Mouse (Mus musculus) megakaryocyte, embryonic 14.5 days (primary cell): ENCODE measurements around the gene Chd4. TPM values are rescaled to one million over a fixed set of nuclear protein-coding genes. Genes with fewer than 3 reads are reported as not detected.

ENCODE experiments used
- H3K27me3 ChIP-seq: replicated peaks from 2 replicates; pipeline ENCODE3; 2012; ENCODE audit warnings: inconsistent platforms
- H3K36me3 ChIP-seq: replicated peaks from 2 replicates; pipeline ENCODE3; 2012; ENCODE audit warnings: low read length, inconsistent platforms, mixed read lengths
- H3K4me1 ChIP-seq: 2 replicates; pipeline ENCODE4 v1.6.1; 2012; ENCODE audit warnings: inconsistent platforms
- H3K4me3 ChIP-seq: replicated peaks from 2 replicates; pipeline ENCODE3; 2012; ENCODE audit warnings: moderate library complexity, mild to moderate bottlenecking, inconsistent platforms
- H3K9me3 ChIP-seq: 2 replicates; pipeline ENCODE4 v1.6.1; 2012; ENCODE audit warnings: inconsistent platforms
- FLI1 ChIP-seq: IDR thresholded peaks from 2 replicates; pipeline ENCODE4 v1.6.1; 2012; ENCODE audit warnings: low read length, inconsistent platforms, mixed read lengths
- GATA1 ChIP-seq: IDR thresholded peaks from 3 replicates; pipeline ENCODE4 v1.6.1; 2012; ENCODE audit warnings: mixed read lengths, low read length, inconsistent platforms, borderline replicate concordance
- polyA plus RNA-seq: library from polyadenylated mRNA; stranded (reverse); fragments of >175 nt; gene quantifications from 2 replicates; pipeline ENCODE4 v1.2.3, GENCODE M21; 2012; ENCODE audit warnings: low replicate concordance; ENCODE audit not compliant: insufficient read depth

Gene Chd4
- polyA plus RNA-seq, 1 experiment: 90.6 TPM

- peaks cover 76% of the 10 kb centered on the region for H3K36me3 ChIP-seq
- H3K9me3 ChIP-seq: no peaks in the 10 kb centered on the region
- peaks cover 75% of the 10 kb centered on the region for H3K4me1 ChIP-seq
- peak overlapping the region; percentile 100 for H3K4me3 ChIP-seq
- TF ChIP-seq GATA1 (no peak), FLI1 (no peak)
- H3K27me3 ChIP-seq: no peaks in the 10 kb centered on the region
These were observed 69.0 kb downstream of the Chd4 start for GRCm38 (mm10) chr6:125164672-125165327.

GRCm38 (mm10) chr6:125165328-125165891 is 69.6 kb downstream of the Chd4 start:
- peaks cover 75% of the 10 kb centered on the region for H3K4me1 ChIP-seq
- H3K9me3 ChIP-seq: no peaks in the 10 kb centered on the region
- no peak for TF ChIP-seq GATA1
- 0 out of 2 replicates have a peak, but pooled peaks have one; percentile 23 for TF ChIP-seq FLI1

GRCm38 (mm10) chr6:125166051-125166751 is 70.4 kb downstream of the Chd4 start, which contains the start of gene Gapdh:
Gene Gapdh, minus strand, starts transcription at chr6:125166467.
- Histone ChIP-seq H3K9me3 (no peaks in the 10 kb centered on the region), H3K27me3 (no peaks in the 10 kb centered on the region), H3K4me3 (peak within 1 kb of the TSS; percentile 100), H3K36me3 (peaks cover 76% of the 10 kb centered on the region), H3K4me1 (peaks cover 67% of the 10 kb centered on the region)
- TF ChIP-seq GATA1 (no peak), FLI1 (no peak)

More at GRCm38 (mm10) chr6:125165328-125165891, 69.6 kb downstream of the Chd4 start:
- no peaks in the 10 kb centered on the region for H3K27me3 ChIP-seq
- H3K4me3 ChIP-seq: peak overlapping the region; percentile 100
- peaks cover 76% of the 10 kb centered on the region for H3K36me3 ChIP-seq

- no peak for TF ChIP-seq GATA1
- Histone ChIP-seq H3K27me3 (no peaks in the 10 kb centered on the region), H3K4me3 (peak overlapping the region; percentile 100), H3K36me3 (peaks cover 77% of the 10 kb centered on the region), H3K9me3 (no peaks in the 10 kb centered on the region), H3K4me1 (peaks cover 63% of the 10 kb centered on the region)
These were observed 71.3 kb downstream of the Chd4 start for GRCm38 (mm10) chr6:125166861-125167650.

GRCm38 (mm10) chr6:125168086-125168485 is 72.3 kb downstream of the Chd4 start:
- Histone ChIP-seq H3K27me3 (no peaks in the 10 kb centered on the region), H3K4me3 (no peak overlapping the region), H3K9me3 (no peaks in the 10 kb centered on the region), H3K36me3 (peaks cover 80% of the 10 kb centered on the region), H3K4me1 (peaks cover 55% of the 10 kb centered on the region)
- TF ChIP-seq GATA1: no peak
- TF ChIP-seq FLI1: no peak

GRCm38 (mm10) chr6:125170194-125170593 is 74.4 kb downstream of the Chd4 start:
- Histone ChIP-seq H3K4me3 (no peak overlapping the region), H3K36me3 (peaks cover 80% of the 10 kb centered on the region), H3K9me3 (no peaks in the 10 kb centered on the region), H3K27me3 (no peaks in the 10 kb centered on the region), H3K4me1 (peaks cover 39% of the 10 kb centered on the region)
- no peak for TF ChIP-seq GATA1
- TF ChIP-seq FLI1: no peak

DNA sequence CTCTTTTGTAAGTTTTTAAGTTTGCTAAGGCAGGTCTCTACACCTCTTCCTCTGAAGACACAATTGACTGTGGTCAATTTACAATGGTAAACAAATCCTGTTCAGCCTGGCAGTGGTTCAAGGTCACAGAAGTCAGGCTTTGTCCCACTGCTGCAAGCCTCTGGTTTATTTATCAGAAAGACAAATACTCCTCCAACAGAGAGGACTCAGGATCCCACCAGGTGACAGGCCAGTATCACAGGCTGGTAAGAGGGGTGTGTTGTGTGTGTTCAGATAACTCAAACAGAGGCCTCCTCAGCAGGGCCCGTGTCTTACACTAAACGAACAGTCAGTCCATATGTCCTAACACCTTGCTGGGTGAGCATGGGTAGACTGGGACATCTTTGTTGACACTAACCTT is 76.7 kb downstream of the Chd4 start:
- peaks cover 24% of the 10 kb centered on the region for H3K4me1 ChIP-seq
- H3K36me3 ChIP-seq: peaks cover 99% of the 10 kb centered on the region
- H3K9me3 ChIP-seq: no peaks in the 10 kb centered on the region
- no peak for TF ChIP-seq GATA1
- TF ChIP-seq FLI1: no peak
- H3K27me3 ChIP-seq: no peaks in the 10 kb centered on the region
- no peak overlapping the region for H3K4me3 ChIP-seq

GRCm38 (mm10) chr6:125173256-125173655 is 77.5 kb downstream of the Chd4 start:
- no peaks in the 10 kb centered on the region for H3K9me3 ChIP-seq
- no peak overlapping the region for H3K4me3 ChIP-seq
- peaks cover 16% of the 10 kb centered on the region for H3K4me1 ChIP-seq
- no peaks in the 10 kb centered on the region for H3K27me3 ChIP-seq
- TF ChIP-seq GATA1 (no peak), FLI1 (no peak)
- peaks cover 99% of the 10 kb centered on the region for H3K36me3 ChIP-seq

GRCm38 (mm10) chr6:125175469-125175868 is 79.7 kb downstream of the Chd4 start:
- no peak overlapping the region for H3K4me3 ChIP-seq
- no peak for TF ChIP-seq GATA1
- no peak for TF ChIP-seq FLI1
- H3K36me3 ChIP-seq: peaks cover 97% of the 10 kb centered on the region
- no peaks in the 10 kb centered on the region for H3K9me3 ChIP-seq
- no peaks in the 10 kb centered on the region for H3K27me3 ChIP-seq
- H3K4me1 ChIP-seq: no peaks in the 10 kb centered on the region
